10 mouse cellular contexts compared by ENCODE assay signal in the genomic region with DNA sequence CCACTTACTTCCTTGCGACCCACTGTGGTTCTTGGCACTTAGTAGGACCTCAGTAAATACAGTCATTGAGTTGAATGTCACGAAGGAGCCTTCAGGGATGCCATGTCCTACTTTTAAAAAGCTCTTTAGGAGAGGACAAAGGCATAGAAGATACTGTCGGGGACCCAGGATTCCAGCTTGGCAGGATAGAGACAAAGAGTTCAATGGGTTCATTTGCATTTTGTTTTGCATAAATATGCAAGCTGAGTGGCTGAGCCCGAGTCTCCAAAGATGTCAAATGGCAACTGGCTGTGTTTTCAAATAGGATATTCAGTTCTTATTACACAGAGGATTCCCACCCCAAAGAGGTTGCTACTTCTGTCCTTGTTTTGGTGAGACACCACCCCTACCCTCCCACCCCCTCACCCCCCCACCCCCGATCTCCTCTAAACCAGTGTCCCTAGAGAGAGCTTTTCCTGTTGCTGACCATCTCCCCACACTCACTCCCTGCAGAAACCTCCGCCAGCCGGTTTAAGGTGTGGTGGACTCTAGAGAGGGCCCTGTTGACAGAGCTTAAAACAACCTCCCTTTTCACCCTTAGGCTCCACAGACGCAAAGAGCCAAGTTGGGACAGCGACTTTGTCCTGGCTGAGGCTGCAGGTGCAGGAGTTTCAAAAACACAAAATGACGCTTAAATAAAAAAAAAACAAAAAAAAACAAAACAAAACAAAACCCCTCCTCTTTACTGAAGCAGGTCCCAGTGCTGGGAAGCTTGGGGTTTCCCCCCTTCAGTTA. TPM values are rescaled to one million over a fixed set of nuclear protein-coding genes. Genes with fewer than 3 reads are reported as not detected.
DNase-seq lines count a peak whose midpoint lies in the region; ATAC-seq and TF ChIP-seq lines count a peak whose summit lies in the region.
"Had no signal": no experiment of that assay in that cellular context is flagged by ENCODE, and none has a peak within 500 bp of the region (broad histone marks: within the 10 kb centered on the region; RNA-seq: fewer than 3 reads in every experiment).

No protein-coding gene starts in this region.

- DNase-seq in cerebellum, adult 11-12 months = peak; percentile 10
- no peak for DNase-seq in cerebellum, postnatal 4 days (ENCODE audit: low spot score in 2 of 2)
- no peak for DNase-seq in lung, postnatal 4 days
- DNase-seq in stomach, postnatal 0 days (ENCODE audit: low spot score) = peak; percentile 55
- no peak for DNase-seq in Muller cell, postnatal 12 days (ENCODE audit: inconsistent ontology term)
- no peak for DNase-seq in left cerebral cortex, adult 8-10 months (ENCODE audit: low spot score in 2 of 2)
- DNase-seq: liver, embryonic 13.5 days had no signal

- TF ChIP-seq CTCF in intestine, postnatal 0 days (IDR thresholded peaks at IDR 0.05; ENCODE audit: low read depth) = no peak
- no peak for TF ChIP-seq CTCF in stomach, postnatal 0 days (IDR thresholded peaks at IDR 0.05; ENCODE audit: low read depth)

- H3K27ac ChIP-seq in lung, embryonic 16.5 days (ENCODE audit: low read length) = peak overlapping the region; percentile 37; the same call in 1 of the 2 replicates
- no peak overlapping the region for H3K27ac ChIP-seq in intestine, postnatal 0 days (ENCODE audit: low read depth, low read length)
- no peak overlapping the region for H3K27ac ChIP-seq in stomach, postnatal 0 days (replicated peaks)
- H3K27ac ChIP-seq: liver, embryonic 13.5 days had no signal

- no peaks in the 10 kb centered on the region for H3K27me3 ChIP-seq in lung, embryonic 16.5 days (ENCODE audit: control insufficient read depth, insufficient read depth, low read depth, low read length)
- H3K27me3 ChIP-seq in intestine, postnatal 0 days (replicated peaks; ENCODE audit: control insufficient read depth, insufficient read depth, low read length) = no peaks in the 10 kb centered on the region
- no peaks in the 10 kb centered on the region for H3K27me3 ChIP-seq in stomach, postnatal 0 days (ENCODE audit: control insufficient read depth, insufficient read depth, low read length)
- H3K27me3 ChIP-seq: liver, embryonic 13.5 days had no signal

- H3K36me3 ChIP-seq in lung, embryonic 16.5 days (ENCODE audit: control insufficient read depth, insufficient read depth, low read length) = no peaks in the 10 kb centered on the region
- no peaks in the 10 kb centered on the region for H3K36me3 ChIP-seq in intestine, postnatal 0 days (ENCODE audit: control insufficient read depth, insufficient read depth)
- no peaks in the 10 kb centered on the region for H3K36me3 ChIP-seq in stomach, postnatal 0 days (ENCODE audit: control insufficient read depth, insufficient read depth, low read length)
- H3K36me3 ChIP-seq: liver, embryonic 13.5 days had no signal

- WGBS in lung, embryonic 16.5 days = 16% methylated on average over 10 of the region's 10 CpGs
- 26% methylated on average over 10 of the region's 10 CpGs for WGBS in intestine, postnatal 0 days
- 21% methylated on average over 10 of the region's 10 CpGs for WGBS in stomach, postnatal 0 days

- no peak overlapping the region for H3K9ac ChIP-seq in lung, embryonic 16.5 days (ENCODE audit: low read length)
- H3K9ac ChIP-seq in intestine, postnatal 0 days (ENCODE audit: low read depth, low read length) = no peak overlapping the region
- no peak overlapping the region for H3K9ac ChIP-seq in stomach, postnatal 0 days (ENCODE audit: low read length)
- H3K9ac ChIP-seq: liver, embryonic 13.5 days had no signal

- peak overlapping the region; percentile 34 for H3K4me2 ChIP-seq in lung, embryonic 16.5 days (ENCODE audit: low read depth, low read length)
- peak overlapping the region; percentile 50 for H3K4me2 ChIP-seq in intestine, postnatal 0 days (replicated peaks; ENCODE audit: low read depth)
- H3K4me2 ChIP-seq in stomach, postnatal 0 days (replicated peaks; ENCODE audit: low read depth) = peak overlapping the region; percentile 9; the same call in 1 of the 2 replicates
- H3K4me2 ChIP-seq: liver, embryonic 13.5 days had no signal

- TF ChIP-seq EP300 in stomach, postnatal 0 days (optimal IDR thresholded peaks at IDR 0.05) = no peak

- H3K4me1 ChIP-seq in lung, embryonic 16.5 days (replicated peaks; ENCODE audit: control insufficient read depth, insufficient read depth, low read length) = no peaks in the 10 kb centered on the region; the same call in 1 of the 2 replicates
- H3K4me1 ChIP-seq in intestine, postnatal 0 days (replicated peaks; ENCODE audit: control insufficient read depth, insufficient read depth, low read length) = no peaks in the 10 kb centered on the region
- no peaks in the 10 kb centered on the region for H3K4me1 ChIP-seq in stomach, postnatal 0 days (replicated peaks; ENCODE audit: control insufficient read depth, insufficient read depth)
- H3K4me1 ChIP-seq: liver, embryonic 13.5 days had no signal

- no peaks in the 10 kb centered on the region for H3K9me3 ChIP-seq in lung, embryonic 16.5 days (ENCODE audit: control insufficient read depth, low read length)
- H3K9me3 ChIP-seq in intestine, postnatal 0 days (ENCODE audit: control insufficient read depth) = no peaks in the 10 kb centered on the region
- no peaks in the 10 kb centered on the region for H3K9me3 ChIP-seq in stomach, postnatal 0 days (ENCODE audit: control insufficient read depth, low read length)
- H3K9me3 ChIP-seq: liver, embryonic 13.5 days had no signal

- 0 out of 2 replicates have a peak, but pooled peaks have one; percentile 35 for ATAC-seq in lung, embryonic 16.5 days (ENCODE audit: low read depth)
- no peak for ATAC-seq in intestine, postnatal 0 days
- peak; percentile 53; the same call in 1 of the 2 replicates for ATAC-seq in stomach, postnatal 0 days (ENCODE audit: low FRiP score, low TSS enrichment)

- H3K4me3 ChIP-seq in lung, embryonic 16.5 days (ENCODE audit: low read length) = peak overlapping the region; percentile 24
- peak overlapping the region; percentile 4; the same call in 1 of the 2 replicates for H3K4me3 ChIP-seq in intestine, postnatal 0 days (ENCODE audit: low read depth, low read length)
- H3K4me3 ChIP-seq in stomach, postnatal 0 days (ENCODE audit: low read depth, low read length) = no peak overlapping the region
- H3K4me3 ChIP-seq: liver, embryonic 13.5 days had no signal

RNA-seq across cellular contexts. Expression of gene Sox9, which starts 57.9 kb away (rescaled TPM):
- 48.5 and 59.5 TPM in 2 replicates for polyA plus RNA-seq in lung, embryonic 16.5 days (2015; fragmentation: Nextera tagmentation; extraction: Ambion mirVana)
- polyA plus RNA-seq in intestine, postnatal 0 days (2015; fragmentation: Nextera tagmentation; extraction: Ambion mirVana) = 15.9 and 16.6 TPM in 2 replicates
- polyA plus RNA-seq in stomach, postnatal 0 days (2015; fragmentation: Nextera tagmentation; extraction: Ambion mirVana) = 26.7 and 27.0 TPM in 2 replicates
- total RNA-seq in left cerebral cortex, adult 8-10 months (2022) = 10 to 100 TPM; 21.5 to 32.6 (median 26.0) TPM
- total RNA-seq: neutrophil, adult 5-6 weeks had no signal

Comparison
In these comparisons a context has a peak if more than half of its experiments do, and no peak if none do; other contexts are left out.
1. DNase-seq: peak in cerebellum, adult 11-12 months (single experiment) and stomach, postnatal 0 days (single experiment); none in cerebellum, postnatal 4 days (0 of 2), lung, postnatal 4 days (0 of 2), Muller cell, postnatal 12 days (single experiment) and left cerebral cortex, adult 8-10 months (0 of 2).
2. Peak in every context shown above with its lines, with median percentiles within 50 percentile points of each other: H3K4me2 ChIP-seq.